Mouse (Mus musculus): ENCODE data around the gene Camta1.

- TF ChIP-seq POLR2A (IDR thresholded peaks at IDR 0.05; ENCODE audit: control insufficient read depth, extremely low read depth, insufficient read depth, low read length, poor library complexity): no peak
- TF ChIP-seq CTCF (IDR thresholded peaks at IDR 0.05; ENCODE audit: borderline replicate concordance, control insufficient read depth, extremely low read depth, insufficient read depth, low read length, poor library complexity): no peak
Observed at GRCm38 (mm10) chr4:151498481-151499276, 363.0 kb downstream of the Camta1 start.
